Mouse (Mus musculus): ENCODE results near the gene Otogl.
"Not testable (repeated sequence)": the region's sequence is repeated elsewhere in the genome, so short reads cannot be mapped to it uniquely, and the experiment has no call there.

Otogl gene

DNA sequence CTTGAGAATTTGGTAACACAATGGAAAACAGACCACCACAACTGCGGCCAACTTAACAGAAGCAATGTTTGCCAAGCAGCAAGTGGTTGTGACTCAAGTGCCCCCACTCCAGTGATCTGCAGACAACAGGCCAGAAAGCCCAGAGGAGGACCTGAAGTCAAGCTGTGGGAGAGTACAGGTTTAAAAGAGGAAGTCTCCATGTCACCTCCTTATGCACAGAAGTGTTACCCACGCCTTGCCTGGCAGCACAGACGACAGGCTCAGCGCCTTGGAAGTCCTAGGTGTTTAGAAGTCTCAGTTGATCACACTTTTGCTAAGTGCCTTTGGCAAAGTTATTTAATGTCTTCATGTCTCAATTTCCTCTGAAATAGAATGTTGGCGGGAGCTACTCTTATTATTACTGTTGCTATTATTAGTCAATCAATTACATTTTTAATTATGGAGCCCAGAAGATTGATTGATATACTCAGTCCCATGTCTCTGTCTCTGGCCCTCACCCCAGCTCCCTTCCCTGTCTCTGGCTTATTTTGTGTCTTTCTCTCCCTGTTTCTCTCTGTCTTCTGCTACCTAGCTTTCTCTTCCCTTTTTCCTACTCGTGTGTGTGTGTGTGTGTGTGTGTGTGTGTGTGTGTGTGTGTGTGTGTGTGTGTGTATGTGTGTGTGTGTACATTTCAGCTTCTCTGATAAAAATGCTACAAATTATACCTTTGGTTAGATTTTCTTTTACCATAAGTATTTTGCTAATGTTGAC, 101.1 kb downstream of the Otogl start:
- no peak for DNase-seq (ENCODE audit: low read depth in 1 of 2, low spot score in 2 of 2)

GRCm38 (mm10) chr10:107805203-107805602, 106.7 kb downstream of the Otogl start:
- no peak for DNase-seq (ENCODE audit: low read depth in 1 of 2, low spot score in 2 of 2)

DNA sequence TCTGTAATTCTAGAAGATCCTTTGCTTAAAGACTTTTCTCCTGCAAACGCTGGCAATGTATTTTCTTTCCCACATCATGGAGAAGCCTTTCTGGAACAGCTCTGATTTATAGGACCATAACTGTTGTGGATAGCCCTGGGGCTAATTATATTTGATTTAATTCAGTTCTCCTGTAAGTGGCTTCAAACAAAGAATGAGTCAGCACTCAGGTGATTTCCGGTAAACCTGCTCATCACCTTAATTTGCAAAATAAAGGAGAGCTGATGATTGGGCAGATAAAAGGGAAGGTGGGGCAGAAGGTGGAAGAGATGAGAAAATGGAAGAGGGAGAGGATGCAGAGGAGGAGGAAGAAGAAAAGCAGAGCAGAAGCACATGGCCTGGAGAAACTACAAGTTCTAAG, 107.6 kb downstream of the Otogl start:
- DNase-seq (ENCODE audit: low read depth in 1 of 2, low spot score in 2 of 2), result not testable (repeated sequence)

- DNase-seq (ENCODE audit: low read depth in 1 of 2, low spot score in 2 of 2), result no peak
Measured at GRCm38 (mm10) chr10:107799671-107800353, 112.1 kb downstream of the Otogl start.

DNA sequence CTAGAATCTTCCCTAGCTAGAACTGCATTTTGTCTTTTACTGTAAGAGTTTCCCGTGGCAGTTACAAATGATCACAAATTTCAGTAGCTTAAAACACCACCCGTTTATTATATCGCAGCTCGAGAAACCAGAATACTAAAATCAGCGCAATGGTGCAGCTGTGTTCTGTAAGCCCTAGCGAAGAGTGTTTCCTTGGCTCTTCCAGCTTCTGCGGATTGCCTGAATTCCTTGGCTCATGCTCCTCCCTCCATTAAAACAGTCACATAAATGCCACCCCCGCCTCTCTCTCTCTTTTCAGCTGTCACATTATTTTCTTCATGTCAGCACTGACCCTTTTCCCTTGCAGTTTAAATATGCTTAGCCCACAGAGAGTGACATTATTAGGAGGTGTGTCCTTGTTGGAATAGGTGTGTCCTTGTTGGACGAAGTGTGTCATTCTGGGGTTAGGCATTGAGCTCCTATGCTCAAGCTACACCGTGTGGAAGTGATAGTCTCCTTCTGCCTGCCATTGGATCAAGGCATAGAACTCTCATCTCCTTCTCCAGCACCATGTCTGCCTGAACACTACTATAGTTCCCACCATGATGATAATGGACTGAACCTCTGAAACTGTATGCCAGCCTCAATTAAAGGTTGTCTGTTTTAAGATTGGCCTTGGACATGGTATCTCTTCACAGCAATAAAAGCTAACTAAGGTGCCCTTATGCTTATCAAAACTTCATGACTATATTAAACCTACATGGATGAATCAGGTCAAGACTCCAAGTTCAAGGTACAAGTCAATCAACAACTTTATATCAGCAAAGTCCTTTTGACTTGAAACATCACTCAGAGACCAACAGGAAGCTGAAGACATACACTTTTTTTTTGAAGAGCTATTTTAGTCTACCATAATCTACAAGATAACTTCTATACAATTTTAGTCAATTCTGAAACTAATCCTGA, 116.8 kb downstream of the Otogl start:
- DNase-seq (ENCODE audit: low read depth in 1 of 2, low spot score in 2 of 2), result no peak

DNA sequence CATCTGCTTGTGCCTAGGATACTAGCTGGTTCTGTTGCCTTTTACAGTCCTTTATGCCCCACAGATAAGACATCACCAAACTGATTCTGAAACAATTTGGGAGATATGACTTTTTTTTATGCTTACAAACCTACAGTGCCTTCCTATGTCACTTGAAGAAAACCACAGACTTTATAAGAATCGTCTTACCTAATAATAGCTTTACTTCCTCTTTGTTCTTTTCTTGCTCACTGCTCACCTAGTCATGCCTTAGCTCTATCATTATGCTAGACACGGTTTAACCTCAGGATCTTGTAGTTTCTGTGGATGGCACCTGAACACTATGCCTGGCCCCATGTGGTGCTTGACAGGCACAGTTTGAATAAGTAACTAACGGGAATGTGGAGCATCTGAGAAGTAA, 119.4 kb downstream of the Otogl start:
- no peak for DNase-seq (ENCODE audit: low read depth in 1 of 2, low spot score in 2 of 2)

DNA sequence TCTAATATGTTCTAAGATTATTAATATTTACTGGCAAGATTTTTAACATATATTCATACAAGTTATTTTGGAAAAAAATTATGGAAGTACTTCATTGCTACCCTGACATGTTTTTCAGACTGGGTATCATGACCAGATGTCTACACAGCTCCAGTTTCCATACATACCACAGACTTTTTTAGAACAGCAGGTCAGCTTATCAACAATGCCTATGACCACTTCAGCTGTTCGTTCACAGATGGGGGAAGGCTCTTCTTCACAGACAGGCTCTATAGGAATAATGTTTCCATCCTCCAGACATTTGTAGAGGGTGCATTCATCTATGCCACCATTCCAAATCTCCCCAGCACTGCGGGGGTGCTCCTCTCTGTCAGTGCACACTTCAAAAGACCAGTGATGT, 132.4 kb downstream of the Otogl start:
- DNase-seq (ENCODE audit: low read depth in 1 of 2, low spot score in 2 of 2), result no peak

GRCm38 (mm10) chr10:107759624-107760023, 152.3 kb downstream of the Otogl start:
- DNase-seq (ENCODE audit: low read depth in 1 of 2, low spot score in 2 of 2), result no peak

DNA sequence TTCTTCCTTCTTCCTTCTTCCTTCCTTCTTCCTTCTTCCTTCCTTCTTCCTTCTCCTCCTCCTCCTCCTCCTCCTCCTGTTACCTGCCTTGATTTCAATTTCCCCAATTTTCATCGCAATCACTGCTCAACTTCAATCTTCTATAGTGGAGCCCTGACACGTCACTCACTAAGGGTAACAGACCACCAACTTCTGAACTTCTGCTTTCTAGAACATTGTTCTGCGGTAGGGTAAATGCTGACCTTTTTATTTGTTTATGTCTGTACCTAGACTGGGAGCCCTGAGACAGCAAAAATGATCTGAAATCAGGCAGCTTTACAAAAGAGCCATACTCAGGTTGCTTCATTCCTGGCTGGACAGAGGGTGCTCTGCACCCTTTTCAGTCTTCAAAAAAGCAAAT, 158.5 kb downstream of the Otogl start:
- no peak for DNase-seq (ENCODE audit: low read depth in 1 of 2, low spot score in 2 of 2)

- no peak for DNase-seq (ENCODE audit: low read depth in 1 of 2, low spot score in 2 of 2)
Measured at GRCm38 (mm10) chr10:107752351-107753143, 159.4 kb downstream of the Otogl start.

DNA sequence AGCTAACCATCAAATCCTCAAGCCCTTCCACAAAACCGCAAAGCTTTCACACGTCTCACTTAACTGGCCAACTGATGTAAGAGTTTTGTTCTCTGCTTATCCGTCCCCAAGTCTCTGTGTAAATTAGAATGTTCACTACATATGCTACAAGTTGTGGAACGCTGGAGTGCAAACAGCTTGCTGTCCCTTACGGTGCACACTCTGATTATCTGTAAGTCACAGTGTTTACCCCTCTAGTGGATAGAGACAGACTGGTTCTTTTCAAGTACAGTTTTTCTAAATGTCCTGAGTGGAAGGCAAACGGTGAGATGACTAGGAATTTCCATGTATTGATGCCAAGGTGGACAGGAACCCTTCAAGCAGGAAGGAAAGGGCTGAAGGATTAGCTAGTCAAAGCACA, 160.0 kb downstream of the Otogl start:
- DNase-seq (ENCODE audit: low read depth in 1 of 2, low spot score in 2 of 2), result no peak

- no peak for DNase-seq (ENCODE audit: low read depth in 1 of 2, low spot score in 2 of 2)
Measured at GRCm38 (mm10) chr10:107747566-107747965, 164.4 kb downstream of the Otogl start.

DNA sequence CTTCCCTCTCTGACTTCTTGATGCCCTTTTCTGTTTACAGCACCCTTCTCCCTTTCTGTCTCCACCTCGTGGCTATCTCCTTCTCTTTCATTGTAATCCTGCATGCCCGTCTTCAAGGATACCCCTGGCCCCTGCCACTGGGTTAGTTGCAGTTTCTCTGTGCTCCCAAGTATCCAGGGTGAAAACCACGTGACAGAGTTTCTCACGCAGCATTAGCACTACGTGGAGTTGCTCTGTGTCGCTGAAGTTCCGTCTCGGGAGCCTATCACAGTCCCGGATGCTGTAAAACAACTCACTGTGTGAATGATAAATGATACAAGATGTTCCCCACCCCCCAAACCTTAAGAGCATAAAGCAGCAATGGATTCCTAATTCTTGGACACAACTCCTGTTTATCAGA, 165.2 kb downstream of the Otogl start:
- no peak for DNase-seq (ENCODE audit: low read depth in 1 of 2, low spot score in 2 of 2)

- no peak for DNase-seq (ENCODE audit: low read depth in 1 of 2, low spot score in 2 of 2)
Measured at GRCm38 (mm10) chr10:107739815-107740214, 172.1 kb downstream of the Otogl start.

- no peak for DNase-seq (ENCODE audit: low read depth in 1 of 2, low spot score in 2 of 2)
Measured at GRCm38 (mm10) chr10:107737743-107738142, 174.2 kb downstream of the Otogl start.

GRCm38 (mm10) chr10:107735448-107735847, 176.5 kb downstream of the Otogl start:
- DNase-seq (ENCODE audit: low read depth in 1 of 2, low spot score in 2 of 2), result no peak

GRCm38 (mm10) chr10:107734327-107734726, 177.6 kb downstream of the Otogl start:
- DNase-seq (ENCODE audit: low read depth in 1 of 2, low spot score in 2 of 2), result no peak

GRCm38 (mm10) chr10:107725631-107726030, 186.3 kb downstream of the Otogl start:
- no peak for DNase-seq (ENCODE audit: low read depth in 1 of 2, low spot score in 2 of 2)

- no peak for DNase-seq (ENCODE audit: low read depth in 1 of 2, low spot score in 2 of 2)
Measured at GRCm38 (mm10) chr10:107719806-107720205, 192.1 kb downstream of the Otogl start, which contains the start of gene Ptprq. TSS of gene Ptprq (minus strand) at chr10:107720051.

Measured in monocyte, adult 2 months (primary cell).